Mouse (Mus musculus) right cerebral cortex, postnatal 25 days (tissue): ENCODE results near the gene Ube2l6.
"Not testable (repeated sequence)": the region's sequence is repeated elsewhere in the genome, so short reads cannot be mapped to it uniquely, and the experiment has no call there.

Experiments
- DNase-seq: peaks from one replicate; pipeline ENCODE4 v3.0.0; 2022

Gene Ube2l6

GRCm38 (mm10) chr2:84793871-84794270 is 4.8 kb upstream of the Ube2l6 start:
- no peak for DNase-seq

- peak; percentile 80 for DNase-seq
These were observed 665 bp upstream of the Ube2l6 start for GRCm38 (mm10) chr2:84797833-84798492.

GRCm38 (mm10) chr2:84799041-84799561 is 473 bp downstream of the Ube2l6 start:
- DNase-seq, result peak; percentile 48

- DNase-seq, result no peak
These were observed 1.7 kb downstream of the Ube2l6 start for GRCm38 (mm10) chr2:84800304-84800703.

- not testable (repeated sequence) for DNase-seq
These were observed 2.6 kb downstream of the Ube2l6 start for GRCm38 (mm10) chr2:84801223-84801622.

GRCm38 (mm10) chr2:84803963-84804362 is 5.3 kb downstream of the Ube2l6 start:
- no peak for DNase-seq

- DNase-seq, result no peak
These were observed 7.9 kb downstream of the Ube2l6 start for GRCm38 (mm10) chr2:84806546-84806945.

GRCm38 (mm10) chr2:84809330-84809729 is 10.7 kb downstream of the Ube2l6 start:
- DNase-seq, result no peak

- no peak for DNase-seq
These were observed 11.9 kb downstream of the Ube2l6 start for GRCm38 (mm10) chr2:84810526-84810885.

- peak; percentile 76 for DNase-seq
These were observed 12.4 kb downstream of the Ube2l6 start for GRCm38 (mm10) chr2:84810886-84811577.

- DNase-seq, result no peak
These were observed 13.3 kb downstream of the Ube2l6 start for GRCm38 (mm10) chr2:84811880-84812279.

- no peak for DNase-seq
These were observed 14.0 kb downstream of the Ube2l6 start for GRCm38 (mm10) chr2:84812676-84813075.

GRCm38 (mm10) chr2:84819861-84820260 is 21.2 kb downstream of the Ube2l6 start:
- peak; percentile 23 for DNase-seq

GRCm38 (mm10) chr2:84822552-84822951 is 23.9 kb downstream of the Ube2l6 start, which contains the start of gene Smtnl1:
Gene Smtnl1 (minus strand): TSS chr2:84822652.
- no peak for DNase-seq

GRCm38 (mm10) chr2:84823237-84823636 is 24.6 kb downstream of the Ube2l6 start:
- DNase-seq, result no peak

GRCm38 (mm10) chr2:84826488-84827282 is 28.1 kb downstream of the Ube2l6 start, which contains the start of gene Timm10:
Gene Timm10 (plus strand): TSS chr2:84826997.
- peak; percentile 87 for DNase-seq

- no peak for DNase-seq
These were observed 28.8 kb downstream of the Ube2l6 start for GRCm38 (mm10) chr2:84827283-84827920.

GRCm38 (mm10) chr2:84831666-84832391 is 33.2 kb downstream of the Ube2l6 start:
- DNase-seq, result peak; percentile 82

- DNase-seq, result peak; percentile 26
These were observed 38.5 kb downstream of the Ube2l6 start for GRCm38 (mm10) chr2:84837107-84837506.

GRCm38 (mm10) chr2:84837817-84838592 is 39.4 kb downstream of the Ube2l6 start:
- no peak for DNase-seq

- no peak for DNase-seq
These were observed 39.9 kb downstream of the Ube2l6 start, which contains the start of gene Slc43a1 for GRCm38 (mm10) chr2:84838593-84838949. Gene Slc43a1 (plus strand): TSS chr2:84838850.
